Mouse (Mus musculus) lung, adult 18-20 months (tissue): ENCODE measurements around the gene Palm.
A peak's percentile ranks its signal among the peaks of the same experiment; 100 is the strongest.

ENCODE experiments used
- DNase-seq, 2 experiments: peaks; one replicate each; pipeline ENCODE4 v3.0.0; 2022; ENCODE audit warnings: mixed read lengths in 2 of 2

Palm gene

GRCm38 (mm10) chr10:79832026-79832785, 38.8 kb downstream of the Palm start:
- no peak for DNase-seq

- DNase-seq: no peak
Observed at GRCm38 (mm10) chr10:79832786-79833181, 39.4 kb downstream of the Palm start.

- peak; percentile 71 to 80 for DNase-seq
Observed at GRCm38 (mm10) chr10:79834769-79835398, 41.5 kb downstream of the Palm start.

- no peak for DNase-seq
Observed at GRCm38 (mm10) chr10:79836918-79837317, 43.5 kb downstream of the Palm start.

DNA sequence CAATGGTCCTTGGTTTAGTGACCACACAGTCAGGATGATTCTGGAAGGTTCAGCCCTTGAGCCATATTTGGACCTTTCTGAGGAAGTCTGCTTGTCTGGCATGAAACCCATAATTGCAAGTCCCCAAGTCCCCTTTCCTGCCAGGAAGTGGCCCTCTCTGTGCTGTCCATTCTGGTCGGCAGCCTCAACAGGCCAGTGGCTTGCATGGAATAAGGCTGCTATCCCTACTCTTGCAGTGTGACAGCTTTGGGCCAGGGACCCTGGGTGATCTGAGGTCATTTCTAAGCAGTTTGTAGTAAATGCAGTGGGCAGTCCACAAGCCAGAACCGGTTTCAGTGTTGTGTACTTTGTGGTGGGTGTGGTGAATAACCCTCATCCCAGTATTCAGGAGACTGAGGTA, 44.8 kb downstream of the Palm start:
- no peak for DNase-seq

DNA sequence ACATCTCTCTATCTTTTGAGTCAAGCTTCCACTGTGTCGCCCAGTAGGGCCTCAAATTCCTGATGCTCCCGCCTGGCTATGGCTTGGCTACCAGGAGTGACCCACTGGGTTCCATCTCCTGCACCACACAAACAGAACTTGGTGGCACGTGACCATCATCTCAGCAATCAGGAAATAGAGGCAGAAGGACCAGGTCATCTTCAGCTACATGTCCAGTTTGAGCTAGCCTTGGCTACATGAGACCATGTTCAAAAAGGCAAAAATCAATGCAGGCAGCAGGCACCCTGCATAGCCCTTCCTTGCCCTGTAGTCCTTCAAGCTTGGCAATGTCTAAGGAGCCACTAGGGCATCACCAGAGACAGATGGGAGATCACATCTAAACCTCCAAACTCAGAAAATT, 46.7 kb downstream of the Palm start:
- no peak for DNase-seq

DNA sequence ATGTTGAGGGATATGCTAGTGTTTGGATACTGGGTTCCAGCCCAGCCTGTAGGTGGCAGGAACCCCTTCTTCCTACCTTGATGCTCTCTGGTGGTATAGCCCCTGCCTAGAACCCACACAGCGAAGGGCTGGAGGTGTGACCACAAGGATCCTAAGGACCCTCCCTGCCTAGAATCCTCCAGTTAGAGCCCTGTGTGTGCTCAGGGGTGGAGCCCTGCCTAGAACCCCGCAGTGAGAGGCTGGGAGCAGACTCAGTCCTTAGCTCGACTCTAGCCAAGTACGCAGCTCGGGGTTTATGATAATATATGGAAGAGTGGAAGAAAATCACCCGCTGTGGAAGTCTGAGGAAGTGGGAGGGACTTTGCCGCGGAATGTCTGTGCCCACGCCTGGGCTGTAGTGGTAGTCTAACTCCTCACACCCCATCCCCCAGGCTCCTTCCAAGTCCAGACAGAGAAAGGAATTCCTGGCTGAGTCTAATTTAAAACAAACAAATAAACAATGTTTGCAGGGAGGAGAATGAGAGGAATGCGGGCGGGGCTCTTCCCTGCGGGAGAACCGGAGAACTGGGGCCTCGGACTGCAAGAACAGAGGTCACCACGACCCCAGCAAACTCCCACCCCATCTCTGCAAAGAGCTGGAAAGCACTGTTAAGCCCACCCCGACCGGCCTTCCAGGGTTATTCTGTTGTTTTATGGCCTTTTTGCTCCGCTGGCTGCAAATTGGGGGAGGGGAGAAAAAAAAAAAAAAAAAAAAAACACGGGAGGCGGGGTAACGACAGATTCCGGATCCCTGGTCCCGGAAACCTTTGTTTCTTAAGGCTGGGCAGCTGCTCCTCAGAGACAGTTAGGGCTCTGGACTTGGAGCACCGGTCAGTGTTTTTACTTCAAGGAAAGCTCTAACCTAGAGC, 47.5 kb downstream of the Palm start:
- DNase-seq: peak; percentile 78 to 81

DNA sequence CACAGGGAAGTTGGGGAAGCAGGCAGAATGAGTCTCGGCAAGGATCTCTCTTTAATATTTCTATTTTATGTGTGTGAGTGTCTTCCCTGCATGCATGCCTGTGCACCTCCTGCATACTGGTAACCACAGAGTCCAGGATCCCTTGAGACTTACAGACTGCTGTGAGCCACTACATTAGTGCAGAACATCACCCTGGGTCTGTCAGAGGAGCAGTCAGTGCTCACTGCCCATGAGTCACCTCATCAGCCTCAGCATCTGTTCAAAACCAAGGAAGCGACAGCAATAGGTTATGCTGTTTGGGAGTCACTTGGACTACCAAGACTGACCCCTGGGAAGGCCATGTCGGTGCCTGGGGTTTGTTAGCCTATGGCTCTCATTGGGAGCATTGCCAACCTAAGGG, 49.0 kb downstream of the Palm start:
- DNase-seq: no peak

DNA sequence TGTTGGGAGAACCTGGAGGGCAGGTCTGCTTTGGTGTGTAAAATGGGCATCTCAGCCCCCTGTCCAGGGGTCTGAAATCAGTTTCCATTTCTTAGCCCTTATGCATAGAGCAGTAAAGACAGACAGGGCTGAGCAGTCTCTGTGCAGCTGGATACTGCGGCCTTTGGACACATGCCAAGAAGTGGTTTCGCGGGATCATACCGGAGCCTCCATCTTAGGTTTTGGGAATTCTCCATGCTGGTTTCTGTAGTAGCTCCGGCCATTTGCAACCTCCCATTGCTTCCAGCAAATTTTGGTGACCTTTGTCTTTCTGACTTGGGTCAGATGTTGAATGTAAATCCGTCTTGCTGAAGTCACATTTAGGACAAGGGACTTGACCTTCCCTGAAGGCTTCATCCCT, 50.1 kb downstream of the Palm start:
- no peak for DNase-seq

DNA sequence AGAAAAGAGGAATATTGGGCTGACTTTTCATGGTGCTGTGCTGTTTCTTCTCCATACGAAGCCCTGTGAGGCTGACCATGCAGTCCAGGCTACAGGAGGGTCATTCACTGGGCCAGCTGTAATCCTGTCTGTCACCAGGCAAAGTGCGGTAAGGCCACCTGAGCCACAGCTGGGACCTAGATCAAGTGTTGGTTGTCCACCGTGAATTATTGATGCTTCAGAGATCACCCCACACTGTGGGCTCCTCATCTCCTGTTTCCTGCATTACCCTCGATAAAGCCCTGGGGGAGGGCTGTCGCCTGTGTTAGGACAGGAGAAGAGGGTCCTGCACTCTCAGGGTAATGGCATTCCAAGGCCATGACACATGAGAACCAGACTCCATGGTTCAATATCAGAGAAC, 53.2 kb downstream of the Palm start:
- no peak for DNase-seq

- no peak for DNase-seq
Observed at GRCm38 (mm10) chr10:79849941-79850628, 56.7 kb downstream of the Palm start.

DNA sequence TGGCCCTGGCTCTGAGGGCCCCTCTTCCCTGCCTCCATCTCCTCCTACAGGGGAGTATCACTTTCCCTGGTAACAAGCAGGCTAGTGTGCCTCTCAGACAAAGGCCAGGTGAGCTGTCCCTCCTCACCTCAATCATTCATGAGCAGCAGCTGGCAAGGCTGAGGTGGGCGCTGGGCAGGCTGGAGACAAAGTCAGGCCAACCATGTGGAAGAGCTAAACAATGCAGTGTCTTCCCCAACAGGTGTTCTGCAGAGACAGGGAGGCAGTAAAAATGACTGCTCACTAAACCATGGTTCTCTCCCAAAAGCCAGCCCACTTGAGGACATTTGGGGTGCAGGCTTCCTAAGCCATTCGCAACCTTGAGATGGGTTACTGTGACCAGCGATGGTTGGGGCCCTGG, 58.3 kb downstream of the Palm start:
- DNase-seq: no peak

DNA sequence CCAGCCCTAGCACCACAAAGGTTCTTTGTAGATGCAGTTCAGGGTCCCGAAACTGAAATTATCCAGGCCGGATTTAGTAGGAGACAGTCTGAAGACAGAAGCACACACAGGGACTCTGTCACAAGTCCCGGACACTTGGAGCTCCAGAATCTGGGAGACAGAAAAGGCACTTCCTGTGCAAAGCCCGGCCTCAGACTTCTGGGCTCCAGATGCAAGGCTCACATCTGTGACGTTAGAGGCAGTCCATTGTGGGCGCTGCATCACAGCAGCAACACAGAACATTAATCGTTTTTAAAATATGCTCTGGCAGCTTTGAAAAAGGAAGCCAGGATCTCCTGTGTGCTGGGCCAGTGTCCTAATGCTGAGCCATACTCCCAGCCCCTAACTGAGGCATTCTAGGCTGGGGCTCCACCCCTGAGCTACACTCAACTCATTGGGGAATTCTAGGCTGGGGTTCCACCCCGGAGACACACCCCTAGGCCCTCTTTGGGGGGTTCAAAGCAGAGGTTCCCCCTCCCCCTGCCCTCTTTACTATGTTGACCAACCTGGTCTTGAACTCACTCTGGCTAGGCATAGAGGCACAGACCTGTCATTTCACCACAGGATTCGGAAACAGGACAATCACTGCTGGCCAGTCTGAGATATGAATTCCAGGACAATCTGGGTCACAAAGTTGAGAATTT, 58.9 kb downstream of the Palm start:
- DNase-seq: peak; percentile 61 to 70

GRCm38 (mm10) chr10:79852827-79853226, 59.5 kb downstream of the Palm start:
- DNase-seq: no peak

DNA sequence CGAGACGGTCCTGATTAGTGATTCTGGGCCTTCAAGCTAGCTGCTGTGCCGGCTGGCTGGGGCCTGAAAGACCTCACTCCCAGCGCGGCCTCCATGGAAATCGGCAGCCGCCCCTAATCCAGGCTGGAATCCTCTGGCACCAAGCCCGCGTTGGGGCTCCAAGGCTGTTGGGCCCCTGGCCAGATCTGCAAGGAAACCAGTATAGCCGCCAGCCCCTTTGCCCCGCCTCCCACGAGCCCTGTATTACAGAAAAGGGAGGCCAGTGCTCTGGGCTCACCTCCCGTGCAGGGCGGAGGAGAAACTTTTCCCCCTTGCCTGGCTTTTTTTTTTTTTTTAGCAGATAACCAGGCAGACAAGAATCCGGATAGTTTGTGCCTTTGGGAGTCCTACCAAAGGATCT, 60.0 kb downstream of the Palm start:
- DNase-seq: peak; percentile 95 to 96

- peak; percentile 99 for DNase-seq
Observed at GRCm38 (mm10) chr10:79853860-79854795, 60.8 kb downstream of the Palm start, which contains the start of gene Ptbp1. Gene Ptbp1, plus strand, starts transcription at chr10:79854427.

DNA sequence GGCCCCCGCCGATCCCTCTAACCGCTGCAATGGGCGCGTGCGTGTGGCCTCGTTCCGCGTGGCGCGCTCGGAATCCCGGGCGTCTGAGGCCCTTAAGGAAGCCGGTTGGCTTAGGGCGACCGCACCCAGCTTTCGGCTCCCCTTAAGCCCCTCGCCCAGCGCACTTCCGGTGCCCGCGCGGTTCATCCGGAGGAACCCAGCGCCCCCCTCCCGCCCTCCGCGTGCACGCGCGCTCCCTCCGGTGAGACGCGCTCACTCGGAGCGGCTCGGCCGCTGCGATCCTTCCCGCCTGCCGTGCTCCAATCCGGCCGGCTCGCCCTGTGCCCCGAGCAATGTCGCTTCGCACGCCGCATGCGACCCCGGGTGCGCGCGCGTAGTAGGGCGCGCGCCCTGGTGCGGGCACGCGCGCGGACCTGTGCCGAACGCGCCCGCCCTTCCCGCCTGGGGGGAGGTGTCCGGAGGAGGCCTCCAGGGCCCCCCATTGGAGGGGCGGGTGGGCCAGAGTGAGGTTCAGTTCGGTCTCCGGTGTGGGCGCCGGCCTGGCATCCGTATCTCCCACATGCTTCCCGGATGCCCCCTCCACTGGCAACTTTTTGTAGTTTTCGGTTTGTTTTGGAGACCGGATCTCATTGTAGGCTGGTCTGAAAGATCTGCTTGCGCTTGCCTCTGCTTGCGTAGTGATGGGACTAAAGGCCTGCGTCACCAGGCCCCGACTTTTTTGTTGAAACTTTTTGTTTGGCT, 61.6 kb downstream of the Palm start:
- peak; percentile 73 to 74 for DNase-seq

DNA sequence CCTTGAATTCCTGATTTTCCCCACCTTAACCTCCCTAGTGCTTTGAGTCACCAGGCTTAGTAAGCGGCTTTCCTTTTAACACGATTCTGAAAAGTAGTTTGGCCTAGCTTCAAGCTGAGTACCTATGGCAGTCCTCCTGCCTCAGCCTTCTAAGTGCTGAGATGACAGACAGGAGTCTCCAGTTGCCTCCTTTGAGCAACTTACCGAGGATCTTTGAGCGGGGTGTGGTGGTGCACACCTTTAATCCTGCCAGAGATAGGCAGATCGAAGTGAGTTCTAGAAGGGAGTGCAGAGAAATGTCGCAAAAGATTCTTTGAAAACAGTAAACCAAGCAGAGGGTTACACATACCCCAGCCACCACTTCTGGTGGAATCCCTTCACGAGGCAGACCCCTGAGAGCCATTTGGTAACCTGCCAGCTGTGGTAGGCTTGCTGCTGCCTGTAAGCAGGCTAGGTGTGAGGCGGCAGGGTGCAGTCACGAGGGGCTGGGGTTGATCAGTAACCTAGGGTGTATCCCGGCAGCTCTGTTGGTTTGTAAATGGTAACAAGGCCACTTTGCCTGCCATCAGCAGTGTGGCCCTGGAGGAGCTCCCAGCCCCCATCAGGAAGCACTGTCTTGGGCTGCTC, 62.3 kb downstream of the Palm start:
- peak; percentile 61 to 71 for DNase-seq

DNA sequence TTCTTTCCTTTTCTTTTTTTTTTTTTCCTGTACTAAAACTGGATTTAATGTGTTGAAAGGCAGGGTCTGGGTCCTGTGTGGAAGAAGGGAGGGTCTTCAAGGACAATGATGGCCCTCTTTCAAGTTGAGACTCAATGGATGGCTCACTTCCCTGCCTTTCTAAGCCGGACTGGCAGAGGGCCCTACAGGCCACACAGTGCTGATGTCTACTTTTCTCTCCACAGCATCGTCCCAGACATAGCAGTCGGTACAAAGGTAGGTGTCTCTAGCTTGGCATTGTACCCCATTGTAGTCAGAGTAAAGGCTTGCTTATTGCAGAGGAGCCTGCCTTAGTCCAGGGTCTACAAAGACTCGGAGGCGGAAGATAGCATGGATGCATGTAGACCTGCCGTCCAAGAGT, 62.9 kb downstream of the Palm start:
- DNase-seq: no peak
